Mouse (Mus musculus) heart, postnatal 0 days (tissue): ENCODE data around the gene Ctu2. TPM values are rescaled to one million over a fixed set of nuclear protein-coding genes. Genes with fewer than 3 reads are reported as not detected.

ENCODE experiments used
- ATAC-seq: fragments of 200-750 bp; cut with Nextera tagmentation; 2 replicates; pipeline ENCODE4 v1.8.0; 2017; ENCODE audit warnings: low read depth, moderate number of reproducible peaks, moderate library complexity; ENCODE audit not compliant: insufficient read depth
- DNase-seq: peaks from one replicate; pipeline ENCODE4 v3.0.0-alpha.2; 2016; ENCODE audit warnings: low spot score
- H3K27ac ChIP-seq: fragments of 300-500 bp; sonication (generic); 2 replicates; pipeline ENCODE4 v1.5.1; 2014; ENCODE audit warnings: low read depth, mild to moderate bottlenecking
- H3K27me3 ChIP-seq: fragments of 300-500 bp; sonication (generic); 2 replicates; pipeline ENCODE4 v1.6.1; 2014; ENCODE audit warnings: low read length, mixed read lengths; ENCODE audit not compliant: control insufficient read depth, insufficient read depth
- H3K36me3 ChIP-seq: fragments of 300-500 bp; sonication (generic); replicated peaks from 2 replicates; pipeline ENCODE4 v1.6.1; 2014; ENCODE audit warnings: low read length, mixed read lengths; ENCODE audit not compliant: control insufficient read depth, insufficient read depth
- H3K4me1 ChIP-seq: fragments of 300-500 bp; sonication (generic); 2 replicates; pipeline ENCODE4 v1.6.1; 2014; ENCODE audit warnings: antibody characterized with exemption; ENCODE audit not compliant: control insufficient read depth, insufficient read depth
- H3K4me2 ChIP-seq: fragments of 300-500 bp; sonication (generic); 2 replicates; pipeline ENCODE4 v1.6.1; 2014; ENCODE audit warnings: low read depth, mild to moderate bottlenecking, low read length, moderate library complexity
- H3K4me3 ChIP-seq: fragments of 300-500 bp; sonication (generic); 2 replicates; pipeline ENCODE4 v1.5.1; 2014; ENCODE audit warnings: low read depth, low read length
- H3K9ac ChIP-seq: fragments of 300-500 bp; sonication (generic); replicated peaks from 2 replicates; pipeline ENCODE4 v1.6.1; 2014; ENCODE audit warnings: low read depth, low read length, mixed read lengths
- H3K9me3 ChIP-seq: fragments of 300-500 bp; sonication (generic); replicated peaks from 2 replicates; pipeline ENCODE4 v1.6.1; 2016; ENCODE audit warnings: low read length; ENCODE audit not compliant: control insufficient read depth
- CTCF ChIP-seq: IDR thresholded peaks from 2 replicates; pipeline ENCODE4 v1.5.1; 2016; ENCODE audit warnings: antibody characterized with exemption, control low read depth, low read depth
- EP300 ChIP-seq: IDR thresholded peaks from 2 replicates; pipeline ENCODE4 v1.6.1; 2016; ENCODE audit warnings: antibody characterized with exemption, low read depth
- WGBS: fragments of 180-500 bp; shearing (Covaris S2); extraction: QIAGEN DNeasy Blood & Tissue Kit; methylation state at CpG from one replicate; pipeline ENCODE4 v1.1.7; 2014; 5-methylcytosine and 5-hydroxymethylcytosine counted together
- polyA plus RNA-seq: library from polyadenylated mRNA; unstranded; fragments of >200 nt; fragmentation: Nextera tagmentation; extraction: Ambion mirVana; gene quantifications from 2 replicates; pipeline ENCODE4 v1.2.1, GENCODE M21; 2015
- total RNA-seq: library from RNA; depleted of rRNA; stranded (reverse); fragments of >200 nt; gene quantifications from 2 replicates; pipeline ENCODE4 v1.2.3, GENCODE M21; 2014; ENCODE audit warnings: low replicate concordance

Gene Ctu2
- total and polyA plus RNA-seq, 2 experiments from 2014 or later, result 24.3 to 28.4 TPM

- DNase-seq, result no peak
- H3K9me3 ChIP-seq, result no peaks in the 10 kb centered on the region
- H3K36me3 ChIP-seq, result no peaks in the 10 kb centered on the region; the same call in 1 of the 2 replicates
- peaks cover 7% of the 10 kb centered on the region for H3K4me1 ChIP-seq
- peak overlapping the region; percentile 61 for H3K4me3 ChIP-seq
- H3K4me2 ChIP-seq, result peak overlapping the region; percentile 91
- H3K9ac ChIP-seq, result peak overlapping the region; percentile 65
- H3K27me3 ChIP-seq, result no peaks in the 10 kb centered on the region
- TF ChIP-seq CTCF (no peak), EP300 (no peak)
- H3K27ac ChIP-seq, result peak overlapping the region; percentile 16; the same call in 1 of the 2 replicates
- ATAC-seq, result no peak
- WGBS, result 0% methylated on average over 12 of the region's 12 CpGs
Measured at GRCm38 (mm10) chr8:122442781-122443180, 33.2 kb upstream of the Ctu2 start.

- H3K4me1 ChIP-seq, result peaks cover 7% of the 10 kb centered on the region
- peak within 1 kb of the TSS; percentile 65 for H3K9ac ChIP-seq
- peak; percentile 95 for ATAC-seq
- WGBS, result 0% methylated on average over 47 of the region's 47 CpGs
- H3K27ac ChIP-seq, result peak within 1 kb of the TSS; percentile 89
- H3K4me3 ChIP-seq, result peak within 1 kb of the TSS; percentile 61
- 0 out of 2 replicates have a peak, but pooled peaks have one; percentile 43 for TF ChIP-seq EP300
- TF ChIP-seq CTCF, result peak; percentile 52
- no peaks in the 10 kb centered on the region for H3K9me3 ChIP-seq
- H3K36me3 ChIP-seq, result no peaks in the 10 kb centered on the region; the same call in 1 of the 2 replicates
- peak; percentile 99 for DNase-seq
- no peaks in the 10 kb centered on the region for H3K27me3 ChIP-seq
- peak within 1 kb of the TSS; percentile 91 for H3K4me2 ChIP-seq
Measured at GRCm38 (mm10) chr8:122443262-122444006, 32.5 kb upstream of the Ctu2 start, which contains the start of gene Mvd. Gene Mvd, minus strand, starts transcription at chr8:122443422.

GRCm38 (mm10) chr8:122444058-122444748, 31.7 kb upstream of the Ctu2 start:
- peak overlapping the region; percentile 89 for H3K27ac ChIP-seq
- DNase-seq (peak; percentile 84), ATAC-seq (peak; percentile 45)
- H3K4me2 ChIP-seq, result peak overlapping the region; percentile 91
- TF ChIP-seq CTCF, result no peak
- no peak for TF ChIP-seq EP300
- no peaks in the 10 kb centered on the region for H3K9me3 ChIP-seq
- peak overlapping the region; percentile 61 for H3K4me3 ChIP-seq
- H3K9ac ChIP-seq, result peak overlapping the region; percentile 58
- 2% methylated on average over 19 of the region's 19 CpGs for WGBS
- no peaks in the 10 kb centered on the region for H3K27me3 ChIP-seq
- H3K36me3 ChIP-seq, result no peaks in the 10 kb centered on the region
- peaks cover 7% of the 10 kb centered on the region for H3K4me1 ChIP-seq

GRCm38 (mm10) chr8:122445203-122445602, 30.7 kb upstream of the Ctu2 start:
- 0 out of 2 replicates have a peak overlapping the region, but pooled peaks have one; percentile 2 for H3K9ac ChIP-seq
- H3K4me3 ChIP-seq, result no peak overlapping the region
- ATAC-seq (no peak), DNase-seq (no peak)
- H3K9me3 ChIP-seq, result no peaks in the 10 kb centered on the region
- peak overlapping the region; percentile 89 for H3K27ac ChIP-seq
- H3K36me3 ChIP-seq, result no peaks in the 10 kb centered on the region
- peaks cover 8% of the 10 kb centered on the region for H3K4me1 ChIP-seq
- no peaks in the 10 kb centered on the region for H3K27me3 ChIP-seq
- 47% methylated on average over 3 of the region's 3 CpGs for WGBS
- TF ChIP-seq CTCF (peak; percentile 52), EP300 (no peak)
- peak overlapping the region; percentile 91 for H3K4me2 ChIP-seq

- peak; percentile 73 for DNase-seq
- Histone ChIP-seq H3K36me3 (no peaks in the 10 kb centered on the region), H3K9ac (no peak overlapping the region), H3K4me2 (peak overlapping the region; percentile 6), H3K9me3 (no peaks in the 10 kb centered on the region), H3K27ac (peak overlapping the region; percentile 82), H3K4me3 (no peak overlapping the region), H3K27me3 (no peaks in the 10 kb centered on the region), H3K4me1 (peaks cover 16% of the 10 kb centered on the region)
- peak; percentile 86 for ATAC-seq
- 29% methylated on average over 7 of the region's 7 CpGs for WGBS
- TF ChIP-seq EP300 (0 out of 2 replicates have a peak, but pooled peaks have one; percentile 19), CTCF (peak; percentile 32)
Measured at GRCm38 (mm10) chr8:122451161-122451703, 24.7 kb upstream of the Ctu2 start.
